Mouse (Mus musculus) E14TG2a.4 (cell line): ENCODE measurements around the gene Hes3.

Experiments
- CTCF ChIP-seq: conservative IDR thresholded peaks from 2 replicates; pipeline ENCODE4 v1.5.1; 2014; ENCODE audit warnings: low read length
- NANOG ChIP-seq: IDR thresholded peaks from 2 replicates; pipeline ENCODE4 v1.6.1; 2014; ENCODE audit warnings: borderline replicate concordance, low read length, mixed read lengths

GRCm38 (mm10) chr4:152321464-152321863 is 30.0 kb upstream of the Hes3 start:
- TF ChIP-seq CTCF, result no peak
- TF ChIP-seq NANOG, result no peak
